Mouse (Mus musculus): ENCODE results near the gene Rhbdl3. TPM values are rescaled to one million over a fixed set of nuclear protein-coding genes. Genes with fewer than 3 reads are reported as not detected.

Rhbdl3 gene
- polyA plus RNA-seq, 1 experiment from 2014 or later: 32.3 TPM

GRCm38 (mm10) chr11:80391407-80392120 lies 90.9 kb downstream of the Rhbdl3 start:
- Histone ChIP-seq H3K36me3 (peaks cover 64% of the 10 kb centered on the region), H3K4me2 (replicated peaks) (no peak overlapping the region)
- ATAC-seq (ENCODE audit: low FRiP score): no peak

GRCm38 (mm10) chr11:80395930-80396329 lies 95.2 kb downstream of the Rhbdl3 start:
- no peaks in the 10 kb centered on the region for H3K27me3 ChIP-seq
- no peaks in the 10 kb centered on the region for H3K9me3 ChIP-seq (replicated peaks)
- H3K4me3 ChIP-seq: no peak overlapping the region
- 93% methylated on average over 3 of the region's 3 CpGs for WGBS
- no peak overlapping the region for H3K9ac ChIP-seq
- ATAC-seq (ENCODE audit: low FRiP score): no peak
- H3K27ac ChIP-seq: no peak overlapping the region
- no peak overlapping the region for H3K4me2 ChIP-seq (replicated peaks)
- peaks cover 72% of the 10 kb centered on the region for H3K36me3 ChIP-seq
- no peaks in the 10 kb centered on the region for H3K4me1 ChIP-seq

More at GRCm38 (mm10) chr11:80391407-80392120, 90.9 kb downstream of the Rhbdl3 start:
- peaks cover 7% of the 10 kb centered on the region for H3K4me1 ChIP-seq
- no peaks in the 10 kb centered on the region for H3K9me3 ChIP-seq (replicated peaks)
- H3K9ac ChIP-seq: no peak overlapping the region
- 99% methylated on average over 2 of the region's 2 CpGs for WGBS
- H3K27me3 ChIP-seq: no peaks in the 10 kb centered on the region
- H3K27ac ChIP-seq: no peak overlapping the region
- no peak overlapping the region for H3K4me3 ChIP-seq

GRCm38 (mm10) chr11:80396617-80397016 lies 95.9 kb downstream of the Rhbdl3 start:
- Histone ChIP-seq H3K27ac (no peak overlapping the region), H3K4me2 (replicated peaks) (no peak overlapping the region), H3K4me1 (no peaks in the 10 kb centered on the region), H3K4me3 (no peak overlapping the region), H3K36me3 (peaks cover 70% of the 10 kb centered on the region), H3K9me3 (replicated peaks) (no peaks in the 10 kb centered on the region), H3K9ac (no peak overlapping the region), H3K27me3 (no peaks in the 10 kb centered on the region)
- 95% methylated on average over 4 of the region's 4 CpGs for WGBS
- ATAC-seq (ENCODE audit: low FRiP score): no peak

Other genes starting within 250 kb of the Rhbdl3 start
- 29.9 and 30.1 TPM in 2 replicates for gene Crlf3, start 219.9 kb upstream of the Rhbdl3 start, polyA plus RNA-seq (2016; fragmentation: Nextera tagmentation; extraction: Ambion mirVana)
- gene Atad5, start 211.5 kb upstream of the Rhbdl3 start, polyA plus RNA-seq (2016; fragmentation: Nextera tagmentation; extraction: Ambion mirVana): 11.1 and 11.7 TPM in 2 replicates
- gene Tefm, start 158.7 kb upstream of the Rhbdl3 start, polyA plus RNA-seq (2016; fragmentation: Nextera tagmentation; extraction: Ambion mirVana): 23.6 and 26.4 TPM in 2 replicates
- 2.0 and 2.6 TPM in 2 replicates for gene Adap2, start 146.8 kb upstream of the Rhbdl3 start, polyA plus RNA-seq (2016; fragmentation: Nextera tagmentation; extraction: Ambion mirVana)
- 5.6 and 6.5 TPM in 2 replicates for gene Rnf135, start 117.1 kb upstream of the Rhbdl3 start, polyA plus RNA-seq (2016; fragmentation: Nextera tagmentation; extraction: Ambion mirVana)
- gene Rhot1, start 91.9 kb upstream of the Rhbdl3 start, polyA plus RNA-seq (2016; fragmentation: Nextera tagmentation; extraction: Ambion mirVana): 70.8 and 74.2 TPM in 2 replicates
- gene 5730455P16Rik, start 77.1 kb downstream of the Rhbdl3 start, polyA plus RNA-seq (2016; fragmentation: Nextera tagmentation; extraction: Ambion mirVana): 28.7 and 31.4 TPM in 2 replicates
- 265 TPM in 2 replicates for gene Zfp207, start 82.4 kb downstream of the Rhbdl3 start, polyA plus RNA-seq (2016; fragmentation: Nextera tagmentation; extraction: Ambion mirVana)
- gene Psmd11, start 127.7 kb downstream of the Rhbdl3 start, polyA plus RNA-seq (2016; fragmentation: Nextera tagmentation; extraction: Ambion mirVana): 316 and 330 TPM in 2 replicates
- 76.3 and 77.3 TPM in 2 replicates for gene Cdk5r1, start 176.1 kb downstream of the Rhbdl3 start, polyA plus RNA-seq (2016; fragmentation: Nextera tagmentation; extraction: Ambion mirVana)

Data from hindbrain, embryonic 12.5 days (tissue).